Mouse (Mus musculus): ENCODE results near the gene Sdk2. TPM values are rescaled to one million over a fixed set of nuclear protein-coding genes. Genes with fewer than 3 reads are reported as not detected.

Sdk2 gene
- total and polyA plus RNA-seq, 3 experiments = 0.13 TPM; not detected in 2

- H3K4me1 ChIP-seq (ENCODE audit: control insufficient read depth in 1 of 2, insufficient read depth in 2 of 2, low read length in 2 of 2) = peaks cover 30 to 63% of the 10 kb centered on the region in 2 experiments
- no peak overlapping the region for H3K4me3 ChIP-seq (ENCODE audit: control insufficient read depth in 1 of 2, insufficient read depth in 1 of 2, low read depth in 2 of 2, low read length in 2 of 2)
- H3K9ac ChIP-seq (ENCODE audit: control insufficient read depth, low read depth, low read length, poor library complexity, severe bottlenecking) = no peak overlapping the region
- no peak for DNase-seq (ENCODE audit: low read depth, low spot score)
- H3K9me3 ChIP-seq (replicated peaks; ENCODE audit: insufficient read depth, low read length) = no peaks in the 10 kb centered on the region
- no peaks in the 10 kb centered on the region for H3K27me3 ChIP-seq (ENCODE audit: control insufficient read depth in 1 of 2, insufficient read depth in 2 of 2, low read length in 2 of 2)
- H3K27ac ChIP-seq (ENCODE audit: control insufficient read depth, low read depth, low read length) = peak overlapping the region; percentile 64; the same call in 1 of the 2 replicates
- TF ChIP-seq CTCF (IDR thresholded peaks at IDR 0.05 in 2 of 3, conservative IDR thresholded peaks at IDR 0.05 in 1 of 3; ENCODE audit: control insufficient read depth in 1 of 3, insufficient read depth in 1 of 3, low read depth in 2 of 3, low read length in 3 of 3, poor library complexity in 1 of 3, severe bottlenecking in 1 of 3) (no peak), ZNF384 (IDR thresholded peaks at IDR 0.05; ENCODE audit: low read depth, low read length) (no peak), ZMIZ1 (IDR thresholded peaks at IDR 0.05; ENCODE audit: low read depth, low read length) (no peak), CHD1 (IDR thresholded peaks at IDR 0.05; ENCODE audit: low read depth, low read length) (no peak), TAL1 (IDR thresholded peaks at IDR 0.05; ENCODE audit: low read length) (no peak), ETS1 (IDR thresholded peaks at IDR 0.05; ENCODE audit: low read depth, low read length) (no peak), NELFE (IDR thresholded peaks at IDR 0.05; ENCODE audit: low read depth, low read length) (no peak), MAZ (IDR thresholded peaks at IDR 0.05; ENCODE audit: low read depth, low read length) (no peak), ZC3H11A (IDR thresholded peaks at IDR 0.05; ENCODE audit: low read depth, low read length) (no peak), GATA1 (IDR thresholded peaks at IDR 0.05; ENCODE audit: low read depth, low read length) (no peak), TCF12 (IDR thresholded peaks at IDR 0.05; ENCODE audit: low read depth, low read length) (no peak), MAX (IDR thresholded peaks at IDR 0.05; ENCODE audit: low read length) (no peak), MEF2A (IDR thresholded peaks at IDR 0.05; ENCODE audit: extremely low read depth, insufficient replicate concordance, low read depth, low read length, poor library complexity, severe bottlenecking) (no peak), SIN3A (IDR thresholded peaks at IDR 0.05; ENCODE audit: low read length) (no peak)
- H3K79me2 ChIP-seq (ENCODE audit: control insufficient read depth, insufficient read depth, low read length, poor library complexity) = no peaks in the 10 kb centered on the region
- H3K36me3 ChIP-seq (ENCODE audit: control insufficient read depth in 1 of 2, insufficient read depth in 2 of 2, low read length in 2 of 2) = peaks cover 0 to 37% of the 10 kb centered on the region in 2 experiments; a peak in 2 of 4 replicates
Observed at GRCm38 (mm10) chr11:113800026-113800425, 266.8 kb downstream of the Sdk2 start.

GRCm38 (mm10) chr11:113799041-113799447 is 267.8 kb downstream of the Sdk2 start:
- Histone ChIP-seq H3K36me3 (ENCODE audit: control insufficient read depth in 1 of 2, insufficient read depth in 2 of 2, low read length in 2 of 2) (peaks cover 0 to 37% of the 10 kb centered on the region in 2 experiments; a peak in 2 of 4 replicates), H3K9ac (ENCODE audit: control insufficient read depth, low read depth, low read length, poor library complexity, severe bottlenecking) (no peak overlapping the region), H3K27ac (ENCODE audit: control insufficient read depth, low read depth, low read length) (peak overlapping the region; percentile 70), H3K4me3 (ENCODE audit: control insufficient read depth in 1 of 2, insufficient read depth in 1 of 2, low read depth in 2 of 2, low read length in 2 of 2) (peak overlapping the region in 1 of 2 experiments; percentile 0; a peak in 1 of 4 replicates), H3K9me3 (replicated peaks; ENCODE audit: insufficient read depth, low read length) (no peaks in the 10 kb centered on the region), H3K27me3 (ENCODE audit: control insufficient read depth in 1 of 2, insufficient read depth in 2 of 2, low read length in 2 of 2) (no peaks in the 10 kb centered on the region), H3K79me2 (ENCODE audit: control insufficient read depth, insufficient read depth, low read length, poor library complexity) (no peaks in the 10 kb centered on the region), H3K4me1 (ENCODE audit: control insufficient read depth in 1 of 2, insufficient read depth in 2 of 2, low read length in 2 of 2) (peaks cover 30 to 62% of the 10 kb centered on the region in 2 experiments)
- peak; percentile 98 for DNase-seq (ENCODE audit: low read depth, low spot score)
- TF ChIP-seq MAZ (IDR thresholded peaks at IDR 0.05; ENCODE audit: low read depth, low read length) (peak; percentile 99), JUND (IDR thresholded peaks at IDR 0.05; ENCODE audit: low read depth, low read length) (no peak), UBTF (IDR thresholded peaks at IDR 0.05; ENCODE audit: borderline replicate concordance, insufficient read depth, low read depth, low read length) (no peak), RCOR1 (IDR thresholded peaks at IDR 0.05; ENCODE audit: low read depth, low read length) (peak; percentile 97), MEF2A (IDR thresholded peaks at IDR 0.05; ENCODE audit: extremely low read depth, insufficient replicate concordance, low read depth, low read length, poor library complexity, severe bottlenecking) (peak; percentile 40; the same call in 1 of the 2 replicates), KAT2A (conservative IDR thresholded peaks at IDR 0.05; ENCODE audit: low read depth, low read length) (no peak; the same call in 1 of the 2 replicates), USF2 (IDR thresholded peaks at IDR 0.05; ENCODE audit: borderline replicate concordance in 1 of 2, insufficient read depth in 1 of 2, low read depth in 1 of 2, low read length in 2 of 2) (no peak), CTCF (IDR thresholded peaks at IDR 0.05 in 2 of 3, conservative IDR thresholded peaks at IDR 0.05 in 1 of 3; ENCODE audit: control insufficient read depth in 1 of 3, insufficient read depth in 1 of 3, low read depth in 2 of 3, low read length in 3 of 3, poor library complexity in 1 of 3, severe bottlenecking in 1 of 3) (no peak), MXI1 (IDR thresholded peaks at IDR 0.05; ENCODE audit: low read depth, low read length) (peak; percentile 87), SIN3A (IDR thresholded peaks at IDR 0.05; ENCODE audit: low read length) (peak; percentile 96), HCFC1 (IDR thresholded peaks at IDR 0.05; ENCODE audit: low read depth, low read length) (peak; percentile 52; the same call in 1 of the 2 replicates), NELFE (IDR thresholded peaks at IDR 0.05; ENCODE audit: low read depth, low read length) (no peak), ZC3H11A (IDR thresholded peaks at IDR 0.05; ENCODE audit: low read depth, low read length) (no peak), BHLHE40 (IDR thresholded peaks at IDR 0.05; ENCODE audit: borderline replicate concordance, low read depth, low read length) (peak; percentile 91), ZNF384 (IDR thresholded peaks at IDR 0.05; ENCODE audit: low read depth, low read length) (peak; percentile 47; the same call in 1 of the 2 replicates), EP300 (IDR thresholded peaks at IDR 0.05; ENCODE audit: low read depth in 1 of 2, low read length in 2 of 2) (peak; percentile 98), ZKSCAN1 (IDR thresholded peaks at IDR 0.05; ENCODE audit: low read depth, low read length) (no peak), RAD21 (IDR thresholded peaks at IDR 0.05; ENCODE audit: low read depth, low read length) (no peak), MYC (IDR thresholded peaks at IDR 0.05; ENCODE audit: low read depth, low read length) (0 out of 2 replicates have a peak, but pooled peaks have one; percentile 75), ZMIZ1 (IDR thresholded peaks at IDR 0.05; ENCODE audit: low read depth, low read length) (peak; percentile 74), NRF1 (IDR thresholded peaks at IDR 0.05; ENCODE audit: insufficient read depth, low read depth, low read length, poor library complexity, severe bottlenecking) (peak; percentile 48; the same call in 1 of the 2 replicates), CHD1 (IDR thresholded peaks at IDR 0.05; ENCODE audit: low read depth, low read length) (no peak)
